Mouse (Mus musculus): ENCODE measurements around the gene Zg16. TPM values are rescaled to one million over a fixed set of nuclear protein-coding genes. Genes with fewer than 3 reads are reported as not detected.

Gene Zg16
- polyA plus RNA-seq, 1 experiment, result 0.31 TPM

- H3K4me1 ChIP-seq (ENCODE audit: control insufficient read depth, insufficient read depth, low read length), result no peaks in the 10 kb centered on the region; the same call in 1 of the 2 replicates
- H3K27ac ChIP-seq (ENCODE audit: insufficient read depth, low read length), result no peak overlapping the region
- no peak overlapping the region for H3K4me3 ChIP-seq (ENCODE audit: insufficient read depth, low read length)
- no peak for TF ChIP-seq CTCF (IDR thresholded peaks at IDR 0.05; ENCODE audit: extremely low read depth, insufficient read depth, low read length)
These were observed 57.0 kb downstream of the Zg16 start for GRCm38 (mm10) chr7:127030172-127030571.

- TF ChIP-seq CTCF (IDR thresholded peaks at IDR 0.05; ENCODE audit: extremely low read depth, insufficient read depth, low read length) (no peak), POLR2A (IDR thresholded peaks at IDR 0.05; ENCODE audit: extremely low read depth, insufficient read depth, low read length) (no peak)
- Histone ChIP-seq H3K4me1 (ENCODE audit: control insufficient read depth, insufficient read depth, low read length) (peaks cover 8% of the 10 kb centered on the region), H3K4me3 (ENCODE audit: insufficient read depth, low read length) (peak overlapping the region; percentile 60), H3K27ac (ENCODE audit: insufficient read depth, low read length) (peak overlapping the region; percentile 88)
These were observed 59.2 kb downstream of the Zg16 start for GRCm38 (mm10) chr7:127027885-127028284.

DNA sequence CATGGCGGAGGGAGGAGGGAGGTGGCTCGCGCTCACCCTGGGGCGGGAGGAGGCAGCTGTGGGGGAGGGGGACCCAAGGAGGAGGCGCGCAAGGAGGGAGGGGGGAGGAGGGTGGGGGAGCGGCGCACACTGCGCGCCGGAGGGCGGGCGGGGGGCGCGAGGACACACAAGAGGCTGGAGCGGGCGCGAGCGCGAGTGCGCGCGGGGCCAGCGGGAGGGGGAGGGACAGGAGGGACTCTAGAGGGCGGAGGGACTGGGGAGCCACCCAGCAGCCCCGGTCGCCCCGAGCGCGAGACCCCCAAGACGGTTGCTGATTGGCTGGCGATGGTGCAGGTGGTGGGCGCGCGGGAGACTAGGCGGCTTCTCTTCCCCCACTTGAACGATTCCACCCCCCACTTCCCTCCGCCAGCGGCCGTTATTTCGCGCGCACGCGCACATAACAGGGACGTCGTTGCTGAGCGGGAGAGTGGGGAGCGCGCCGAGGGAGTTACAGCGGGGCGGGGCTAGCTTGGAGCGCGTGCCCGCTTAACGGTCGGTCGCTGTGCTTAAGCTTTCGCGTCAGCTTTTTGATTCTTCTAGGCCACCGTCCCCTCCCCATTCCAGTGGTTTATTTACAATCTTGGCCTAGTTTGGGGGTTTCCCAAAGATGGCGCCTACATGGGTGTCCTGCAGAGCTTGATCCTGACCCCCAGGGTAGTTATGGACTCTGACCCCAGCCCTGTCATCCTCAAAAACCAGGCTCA, 60.0 kb downstream of the Zg16 start, which contains the start of gene Maz:
TSS of gene Maz (minus strand) at position 54 of the 743 bp plus-strand sequence.
- H3K27ac ChIP-seq (ENCODE audit: insufficient read depth, low read length), result peak within 1 kb of the TSS; percentile 99
- H3K4me1 ChIP-seq (ENCODE audit: control insufficient read depth, insufficient read depth, low read length), result peaks cover 8% of the 10 kb centered on the region
- H3K4me3 ChIP-seq (ENCODE audit: insufficient read depth, low read length), result peak within 1 kb of the TSS; percentile 60
- TF ChIP-seq POLR2A (IDR thresholded peaks at IDR 0.05; ENCODE audit: extremely low read depth, insufficient read depth, low read length) (peak; percentile 77; the same call in 1 of the 2 replicates), CTCF (IDR thresholded peaks at IDR 0.05; ENCODE audit: extremely low read depth, insufficient read depth, low read length) (no peak)

- H3K4me1 ChIP-seq (ENCODE audit: control insufficient read depth, insufficient read depth, low read length), result peaks cover 10% of the 10 kb centered on the region
- H3K4me3 ChIP-seq (ENCODE audit: insufficient read depth, low read length), result peak overlapping the region; percentile 60
- TF ChIP-seq POLR2A (IDR thresholded peaks at IDR 0.05; ENCODE audit: extremely low read depth, insufficient read depth, low read length) (no peak), CTCF (IDR thresholded peaks at IDR 0.05; ENCODE audit: extremely low read depth, insufficient read depth, low read length) (no peak)
- H3K27ac ChIP-seq (ENCODE audit: insufficient read depth, low read length), result no peak overlapping the region
These were observed 60.5 kb downstream of the Zg16 start for GRCm38 (mm10) chr7:127026616-127026983.

GRCm38 (mm10) chr7:127026161-127026600, 60.9 kb downstream of the Zg16 start:
- peaks cover 11% of the 10 kb centered on the region for H3K4me1 ChIP-seq (ENCODE audit: control insufficient read depth, insufficient read depth, low read length)
- H3K4me3 ChIP-seq (ENCODE audit: insufficient read depth, low read length), result peak overlapping the region; percentile 43
- peak overlapping the region; percentile 99 for H3K27ac ChIP-seq (ENCODE audit: insufficient read depth, low read length)
- no peak for TF ChIP-seq CTCF (IDR thresholded peaks at IDR 0.05; ENCODE audit: extremely low read depth, insufficient read depth, low read length)
- TF ChIP-seq POLR2A (IDR thresholded peaks at IDR 0.05; ENCODE audit: extremely low read depth, insufficient read depth, low read length), result no peak

GRCm38 (mm10) chr7:127025556-127026160, 61.5 kb downstream of the Zg16 start:
- H3K27ac ChIP-seq (ENCODE audit: insufficient read depth, low read length), result peak overlapping the region; percentile 99
- no peak for TF ChIP-seq CTCF (IDR thresholded peaks at IDR 0.05; ENCODE audit: extremely low read depth, insufficient read depth, low read length)
- no peak for TF ChIP-seq POLR2A (IDR thresholded peaks at IDR 0.05; ENCODE audit: extremely low read depth, insufficient read depth, low read length)
- H3K4me1 ChIP-seq (ENCODE audit: control insufficient read depth, insufficient read depth, low read length), result peaks cover 11% of the 10 kb centered on the region
- peak overlapping the region; percentile 43 for H3K4me3 ChIP-seq (ENCODE audit: insufficient read depth, low read length)

DNA sequence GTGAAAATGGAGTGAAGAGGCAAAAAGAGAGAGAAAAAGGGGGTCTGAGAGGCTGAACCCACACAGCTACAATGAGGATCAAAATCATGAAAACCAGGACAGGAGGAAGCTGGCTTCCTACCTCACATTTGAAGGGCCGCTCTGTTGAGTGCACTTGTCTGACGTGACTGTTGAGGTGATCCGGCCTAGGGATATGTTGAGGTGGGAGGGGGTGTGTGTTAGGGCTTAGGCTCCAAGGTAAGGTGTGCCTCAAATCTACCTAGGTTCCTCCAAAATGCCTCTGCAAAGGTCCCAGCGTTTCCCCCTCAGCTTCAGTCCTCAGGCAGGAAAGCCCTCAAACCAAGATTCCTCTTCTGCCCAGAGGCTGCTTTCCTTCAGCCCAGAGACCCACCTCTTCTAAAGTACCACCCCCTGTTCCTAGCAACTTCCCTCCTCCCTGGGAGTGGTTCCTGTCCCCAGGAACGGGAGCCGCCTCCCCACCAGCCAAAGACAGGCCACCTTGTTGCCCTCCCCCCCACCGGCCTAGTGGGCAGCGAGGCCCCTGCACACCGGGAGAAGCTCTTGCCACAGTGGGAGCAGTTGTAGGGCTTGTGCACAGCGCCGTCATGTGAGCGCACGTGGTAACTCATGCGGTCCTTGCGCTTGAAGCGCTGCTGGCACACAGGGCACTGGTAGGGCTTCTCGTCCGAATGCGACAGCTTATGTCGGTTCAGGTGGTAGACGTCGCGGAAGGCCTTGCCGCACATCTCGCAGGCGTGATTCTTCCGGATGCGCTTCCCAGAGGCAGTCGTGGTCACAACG, 62.2 kb downstream of the Zg16 start:
- Histone ChIP-seq H3K4me1 (ENCODE audit: control insufficient read depth, insufficient read depth, low read length) (peaks cover 11% of the 10 kb centered on the region), H3K4me3 (ENCODE audit: insufficient read depth, low read length) (peak overlapping the region; percentile 43), H3K27ac (ENCODE audit: insufficient read depth, low read length) (peak overlapping the region; percentile 99)
- TF ChIP-seq CTCF (IDR thresholded peaks at IDR 0.05; ENCODE audit: extremely low read depth, insufficient read depth, low read length), result peak; percentile 30; the same call in 1 of the 2 replicates
- TF ChIP-seq POLR2A (IDR thresholded peaks at IDR 0.05; ENCODE audit: extremely low read depth, insufficient read depth, low read length), result peak; percentile 62

DNA sequence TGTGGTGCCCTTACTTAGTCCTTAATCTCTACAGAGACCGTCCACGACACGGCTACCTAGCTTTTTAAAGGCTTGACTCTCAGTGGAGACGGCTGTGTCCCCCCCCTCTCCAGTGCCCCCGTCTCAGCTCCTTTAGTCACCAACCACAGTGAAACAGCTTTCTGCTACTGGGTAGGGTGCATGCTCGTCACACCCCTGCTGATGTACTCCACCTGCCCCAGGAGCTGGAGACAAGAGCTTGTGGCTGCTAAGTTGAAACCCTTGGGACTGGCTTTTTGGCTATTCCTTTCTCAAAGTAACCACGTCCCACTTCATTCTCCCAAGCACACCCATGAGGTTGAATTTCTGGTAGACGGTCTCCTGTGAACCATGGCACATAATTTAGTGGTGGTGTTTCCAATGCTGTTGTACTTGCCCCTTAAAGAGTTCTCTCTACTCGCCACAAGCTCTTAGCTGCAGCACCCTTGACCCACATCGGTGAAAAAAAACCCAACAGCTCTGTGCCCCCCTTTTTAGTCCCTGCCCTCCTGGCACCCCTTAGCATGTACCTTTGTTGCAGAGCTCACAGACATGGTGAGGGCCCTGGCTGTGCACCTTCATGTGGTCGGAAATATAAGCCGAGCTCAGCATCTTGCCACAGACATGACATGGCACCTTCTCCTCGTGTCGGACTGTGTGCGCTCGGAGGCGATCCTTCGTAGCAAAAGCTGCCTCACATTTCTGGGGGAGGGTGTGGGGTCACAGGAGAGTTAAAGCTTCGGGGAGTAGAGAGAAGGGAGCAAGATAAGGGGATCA, 63.0 kb downstream of the Zg16 start:
- Histone ChIP-seq H3K27ac (ENCODE audit: insufficient read depth, low read length) (peak overlapping the region; percentile 14; the same call in 1 of the 2 replicates), H3K4me1 (ENCODE audit: control insufficient read depth, insufficient read depth, low read length) (peaks cover 11% of the 10 kb centered on the region), H3K4me3 (ENCODE audit: insufficient read depth, low read length) (peak overlapping the region; percentile 43)
- TF ChIP-seq POLR2A (IDR thresholded peaks at IDR 0.05; ENCODE audit: extremely low read depth, insufficient read depth, low read length), result no peak
- no peak for TF ChIP-seq CTCF (IDR thresholded peaks at IDR 0.05; ENCODE audit: extremely low read depth, insufficient read depth, low read length)

DNA sequence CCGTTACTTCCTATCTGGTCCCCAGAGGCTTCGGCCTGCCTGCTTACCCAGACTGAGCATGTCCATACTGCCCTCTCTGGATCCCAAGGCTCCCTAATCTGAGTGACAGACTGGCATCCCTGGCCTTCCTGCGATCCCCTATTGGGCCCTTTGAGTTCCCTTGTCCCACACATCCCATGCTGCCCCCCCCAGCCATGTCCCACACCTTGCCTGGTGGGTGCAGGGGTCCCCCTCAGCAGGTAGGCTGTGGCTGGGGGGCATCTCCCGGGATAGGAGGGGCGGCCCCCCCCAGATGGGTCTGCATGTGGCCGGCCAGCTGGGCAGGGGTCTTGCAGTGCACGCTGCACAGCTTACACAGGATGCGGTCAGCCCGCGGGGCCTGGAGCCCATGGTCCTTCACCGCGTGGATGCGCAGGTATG, 63.8 kb downstream of the Zg16 start:
- peaks cover 11% of the 10 kb centered on the region for H3K4me1 ChIP-seq (ENCODE audit: control insufficient read depth, insufficient read depth, low read length)
- no peak overlapping the region for H3K27ac ChIP-seq (ENCODE audit: insufficient read depth, low read length)
- H3K4me3 ChIP-seq (ENCODE audit: insufficient read depth, low read length), result no peak overlapping the region; the same call in 1 of the 2 replicates
- TF ChIP-seq CTCF (IDR thresholded peaks at IDR 0.05; ENCODE audit: extremely low read depth, insufficient read depth, low read length) (no peak), POLR2A (IDR thresholded peaks at IDR 0.05; ENCODE audit: extremely low read depth, insufficient read depth, low read length) (no peak)
